Mouse (Mus musculus): ENCODE data around the gene Mak. TPM values are rescaled to one million over a fixed set of nuclear protein-coding genes. Genes with fewer than 3 reads are reported as not detected.
A peak's percentile ranks its signal among the peaks of the same experiment; 100 is the strongest.

Mak gene
- total and polyA plus RNA-seq, 3 experiments, result not detected

DNA sequence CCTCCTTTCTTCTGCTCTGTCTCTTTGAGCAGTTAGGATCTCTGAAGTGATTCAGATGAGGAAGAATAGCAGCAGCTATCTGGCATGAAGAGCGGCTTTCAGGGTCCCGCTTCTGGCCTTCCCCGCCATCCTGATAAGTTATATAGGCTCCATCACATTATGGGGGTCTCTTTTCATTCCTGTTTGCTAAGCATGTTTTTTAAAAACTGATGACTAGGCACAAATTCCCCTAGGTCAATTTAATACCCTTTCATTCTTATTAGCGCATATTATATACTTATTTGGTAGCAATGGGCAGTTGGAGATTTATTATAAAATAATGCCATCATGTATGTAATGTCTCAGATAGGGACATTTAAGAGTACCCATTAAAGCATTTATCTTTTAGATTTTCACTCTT, 11.9 kb downstream of the Mak start:
- TF ChIP-seq MAFK (IDR thresholded peaks at IDR 0.05; ENCODE audit: borderline replicate concordance, low read depth, low read length) (0 out of 2 replicates have a peak, but pooled peaks have one; percentile 33), JUND (IDR thresholded peaks at IDR 0.05; ENCODE audit: low read depth, low read length) (no peak)
- H3K36me3 ChIP-seq (ENCODE audit: control insufficient read depth in 1 of 2, insufficient read depth in 2 of 2, low read length in 2 of 2), result no peaks in the 10 kb centered on the region
- no peak overlapping the region for H3K9ac ChIP-seq (ENCODE audit: control insufficient read depth, low read depth, low read length, poor library complexity, severe bottlenecking)
- peaks cover 0 to under 1% of the 10 kb centered on the region in 2 experiments; a peak in 3 of 4 replicates for H3K27me3 ChIP-seq (ENCODE audit: control insufficient read depth in 1 of 2, insufficient read depth in 2 of 2, low read length in 2 of 2)
- no peaks in the 10 kb centered on the region for H3K79me2 ChIP-seq (ENCODE audit: control insufficient read depth, insufficient read depth, low read length, poor library complexity)
- H3K4me1 ChIP-seq (ENCODE audit: control insufficient read depth in 1 of 2, insufficient read depth in 2 of 2, low read length in 2 of 2), result no peaks in the 10 kb centered on the region
- no peaks in the 10 kb centered on the region for H3K9me3 ChIP-seq (replicated peaks; ENCODE audit: insufficient read depth, low read length)
- H3K4me3 ChIP-seq (ENCODE audit: control insufficient read depth in 1 of 2, insufficient read depth in 1 of 2, low read depth in 2 of 2, low read length in 2 of 2), result no peak overlapping the region
- DNase-seq (ENCODE audit: low read depth, low spot score), result no peak
- H3K27ac ChIP-seq (ENCODE audit: control insufficient read depth, low read depth, low read length), result no peak overlapping the region

- Histone ChIP-seq H3K4me3 (ENCODE audit: control insufficient read depth in 1 of 2, insufficient read depth in 1 of 2, low read depth in 2 of 2, low read length in 2 of 2) (no peak overlapping the region), H3K27me3 (ENCODE audit: control insufficient read depth in 1 of 2, insufficient read depth in 2 of 2, low read length in 2 of 2) (peaks cover 0 to 9% of the 10 kb centered on the region in 2 experiments; a peak in 2 of 4 replicates), H3K79me2 (ENCODE audit: control insufficient read depth, insufficient read depth, low read length, poor library complexity) (no peaks in the 10 kb centered on the region), H3K9ac (ENCODE audit: control insufficient read depth, low read depth, low read length, poor library complexity, severe bottlenecking) (no peak overlapping the region), H3K4me1 (ENCODE audit: control insufficient read depth in 1 of 2, insufficient read depth in 2 of 2, low read length in 2 of 2) (no peaks in the 10 kb centered on the region), H3K36me3 (ENCODE audit: control insufficient read depth in 1 of 2, insufficient read depth in 2 of 2, low read length in 2 of 2) (no peaks in the 10 kb centered on the region), H3K27ac (ENCODE audit: control insufficient read depth, low read depth, low read length) (no peak overlapping the region), H3K9me3 (replicated peaks; ENCODE audit: insufficient read depth, low read length) (no peaks in the 10 kb centered on the region)
- TF ChIP-seq ZKSCAN1 (IDR thresholded peaks at IDR 0.05; ENCODE audit: low read depth, low read length) (no peak), MXI1 (IDR thresholded peaks at IDR 0.05; ENCODE audit: low read depth, low read length) (no peak), CHD2 (IDR thresholded peaks at IDR 0.05; ENCODE audit: low read length) (no peak), SIN3A (IDR thresholded peaks at IDR 0.05; ENCODE audit: low read length) (no peak), TAL1 (IDR thresholded peaks at IDR 0.05; ENCODE audit: low read length) (no peak), HCFC1 (IDR thresholded peaks at IDR 0.05; ENCODE audit: low read depth, low read length) (no peak)
- no peak for DNase-seq (ENCODE audit: low read depth, low spot score)
These were observed 27.5 kb downstream of the Mak start for GRCm38 (mm10) chr13:41051965-41052364.

DNA sequence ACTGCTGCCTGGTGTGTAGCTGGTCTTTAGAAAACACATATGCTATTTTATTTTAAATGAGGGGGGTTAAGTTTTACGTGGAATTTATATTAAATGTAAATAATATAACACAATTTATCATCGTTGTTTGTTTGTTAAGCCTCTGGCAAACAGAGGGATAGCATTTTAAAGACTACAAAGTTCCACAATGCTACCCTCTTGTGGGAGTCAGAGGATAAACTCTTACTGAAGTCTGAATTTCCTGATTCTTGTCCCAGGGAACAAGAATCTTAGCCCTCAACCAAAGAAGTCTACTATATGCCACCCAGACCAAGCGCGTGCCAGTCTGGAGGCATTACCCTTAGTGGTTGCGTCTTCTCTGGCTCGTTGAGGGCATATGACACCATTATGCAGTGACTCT, 32.2 kb downstream of the Mak start:
- Histone ChIP-seq H3K4me3 (ENCODE audit: control insufficient read depth in 1 of 2, insufficient read depth in 1 of 2, low read depth in 2 of 2, low read length in 2 of 2) (no peak overlapping the region), H3K79me2 (ENCODE audit: control insufficient read depth, insufficient read depth, low read length, poor library complexity) (no peaks in the 10 kb centered on the region), H3K36me3 (ENCODE audit: control insufficient read depth in 1 of 2, insufficient read depth in 2 of 2, low read length in 2 of 2) (no peaks in the 10 kb centered on the region), H3K9me3 (replicated peaks; ENCODE audit: insufficient read depth, low read length) (no peaks in the 10 kb centered on the region), H3K27ac (ENCODE audit: control insufficient read depth, low read depth, low read length) (no peak overlapping the region), H3K27me3 (ENCODE audit: control insufficient read depth in 1 of 2, insufficient read depth in 2 of 2, low read length in 2 of 2) (peaks cover 0 to 8% of the 10 kb centered on the region in 2 experiments; a peak in 2 of 4 replicates), H3K9ac (ENCODE audit: control insufficient read depth, low read depth, low read length, poor library complexity, severe bottlenecking) (no peak overlapping the region), H3K4me1 (ENCODE audit: control insufficient read depth in 1 of 2, insufficient read depth in 2 of 2, low read length in 2 of 2) (no peaks in the 10 kb centered on the region)
- no peak for DNase-seq (ENCODE audit: low read depth, low spot score)
- peak; percentile 34 for TF ChIP-seq SMC3 (IDR thresholded peaks at IDR 0.05; ENCODE audit: low read depth, low read length)
- TF ChIP-seq USF2 (IDR thresholded peaks at IDR 0.05; ENCODE audit: borderline replicate concordance in 1 of 2, insufficient read depth in 1 of 2, low read depth in 1 of 2, low read length in 2 of 2), result no peak
- TF ChIP-seq RCOR1 (IDR thresholded peaks at IDR 0.05; ENCODE audit: low read depth, low read length), result no peak
- TF ChIP-seq EP300 (IDR thresholded peaks at IDR 0.05; ENCODE audit: low read depth in 1 of 2, low read length in 2 of 2), result no peak
- peak; percentile 14 for TF ChIP-seq RAD21 (IDR thresholded peaks at IDR 0.05; ENCODE audit: low read depth, low read length)
- TF ChIP-seq NELFE (IDR thresholded peaks at IDR 0.05; ENCODE audit: low read depth, low read length), result no peak
- no peak for TF ChIP-seq ETS1 (IDR thresholded peaks at IDR 0.05; ENCODE audit: low read depth, low read length)

All from MEL (cell line).